Mouse (Mus musculus): ENCODE data around the gene Sparcl1.

DNA sequence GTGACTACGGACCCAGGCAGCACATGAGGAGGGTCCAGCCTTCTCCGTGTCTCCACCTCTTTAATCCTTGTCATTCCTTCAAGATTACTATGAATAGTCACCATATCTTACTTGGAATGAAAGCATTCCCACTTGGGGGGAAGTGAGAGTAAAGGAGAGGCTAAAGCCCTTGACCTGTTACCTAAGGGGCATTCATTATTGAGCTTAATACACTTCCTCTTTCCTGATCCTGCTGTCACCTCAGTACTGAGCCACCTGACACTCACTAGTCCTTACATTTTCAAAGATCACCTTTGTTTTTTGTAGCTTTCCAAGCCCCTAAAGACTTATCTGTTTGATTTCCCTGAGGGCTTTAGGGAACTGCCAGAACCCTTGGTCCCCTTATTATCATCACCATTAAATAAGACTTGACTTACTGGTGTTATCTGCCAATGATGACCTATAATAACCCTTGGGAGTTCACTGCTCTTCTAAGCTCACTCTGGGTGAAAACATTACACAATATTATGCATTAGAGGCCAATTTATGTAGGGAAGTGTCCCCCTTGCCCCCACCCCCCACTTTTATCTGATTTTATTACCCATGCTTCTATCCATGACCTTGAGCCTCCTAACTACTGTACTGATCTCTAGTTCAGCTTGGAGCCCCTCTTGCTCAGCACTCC is 81.0 kb downstream of the Sparcl1 start:
- no peak for TF ChIP-seq CTCF (IDR thresholded peaks at IDR 0.05; ENCODE audit: low read depth, low read length)
- TF ChIP-seq POLR2A (IDR thresholded peaks at IDR 0.05; ENCODE audit: extremely low read depth, insufficient read depth, low read length): no peak

All from liver, adult 2 months (tissue).